ENCODE assay signal across 9 mouse cellular contexts in the genomic region with DNA sequence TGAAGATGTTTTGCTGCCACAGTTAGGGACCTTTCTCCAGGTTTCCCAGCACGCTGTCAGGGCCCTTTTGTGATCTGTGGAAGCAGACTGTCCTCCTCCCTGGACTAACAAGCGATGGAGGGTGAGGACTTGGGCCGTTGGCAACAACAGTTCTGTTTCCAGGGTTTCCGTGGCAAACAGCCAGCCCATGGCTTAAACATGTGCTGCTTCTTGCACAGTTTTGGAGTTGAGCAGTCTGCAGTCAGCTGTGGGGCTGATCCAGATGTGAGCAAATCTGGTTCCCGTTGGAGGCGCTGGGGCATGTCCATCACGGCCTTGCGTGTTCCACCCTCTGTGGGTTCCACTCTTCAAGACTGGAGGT.
A peak's percentile ranks its signal among the peaks of the same experiment; 100 is the strongest.
DNase-seq lines count a peak whose midpoint lies in the region; ATAC-seq lines count a peak whose summit lies in the region.
"Had no signal": no experiment of that assay in that cellular context is flagged by ENCODE, and none has a peak within 500 bp of the region (broad histone marks: within the 10 kb centered on the region; RNA-seq: fewer than 3 reads in every experiment).

No protein-coding gene starts in this region.

- WGBS in limb, embryonic 12.5 days: 66% methylated on average over 8 of the region's 8 CpGs
- 93% methylated on average over 8 of the region's 8 CpGs for WGBS in limb, embryonic 10.5 days
- 29% methylated on average over 8 of the region's 8 CpGs for WGBS in embryonic facial prominence, embryonic 15.5 days
- WGBS in forebrain, embryonic 11.5 days: 87% methylated on average over 8 of the region's 8 CpGs

- H3K9me3 ChIP-seq in limb, embryonic 12.5 days: no peaks in the 10 kb centered on the region
- H3K9me3 ChIP-seq in limb, embryonic 10.5 days (replicated peaks): no peaks in the 10 kb centered on the region
- H3K9me3 ChIP-seq in embryonic facial prominence, embryonic 15.5 days (replicated peaks): no peaks in the 10 kb centered on the region
- no peaks in the 10 kb centered on the region for H3K9me3 ChIP-seq in forebrain, embryonic 11.5 days (ENCODE audit: control insufficient read depth, low read length)
- H3K9me3 ChIP-seq: neural tube, embryonic 13.5 days had no signal

- H3K36me3 ChIP-seq in limb, embryonic 12.5 days: no peaks in the 10 kb centered on the region
- no peaks in the 10 kb centered on the region for H3K36me3 ChIP-seq in limb, embryonic 10.5 days
- H3K36me3 ChIP-seq in embryonic facial prominence, embryonic 15.5 days: no peaks in the 10 kb centered on the region
- no peaks in the 10 kb centered on the region for H3K36me3 ChIP-seq in forebrain, embryonic 11.5 days (ENCODE audit: control insufficient read depth, insufficient read depth, low read length)
- H3K36me3 ChIP-seq: neural tube, embryonic 13.5 days had no signal

- H3K9ac ChIP-seq in limb, embryonic 12.5 days (replicated peaks): no peak overlapping the region
- H3K9ac ChIP-seq in embryonic facial prominence, embryonic 15.5 days: no peak overlapping the region
- H3K9ac ChIP-seq in forebrain, embryonic 11.5 days (ENCODE audit: low read length): no peak overlapping the region
- H3K9ac ChIP-seq: neural tube, embryonic 13.5 days had no signal

- no peak overlapping the region for H3K4me3 ChIP-seq in limb, embryonic 12.5 days (replicated peaks)
- H3K4me3 ChIP-seq in limb, embryonic 10.5 days: no peak overlapping the region
- no peak overlapping the region for H3K4me3 ChIP-seq in embryonic facial prominence, embryonic 15.5 days (replicated peaks)
- no peak overlapping the region for H3K4me3 ChIP-seq in forebrain, embryonic 11.5 days (ENCODE audit: low read depth, low read length)
- H3K4me3 ChIP-seq: neural tube, embryonic 13.5 days had no signal

- peak; percentile 29; the same call in 1 of the 2 replicates for ATAC-seq in limb, embryonic 12.5 days (ENCODE audit: insufficient number of reproducible peaks, insufficient read depth, low FRiP score, low TSS enrichment, low read depth)
- peak; percentile 52 for ATAC-seq in embryonic facial prominence, embryonic 15.5 days (ENCODE audit: insufficient number of reproducible peaks, low FRiP score, low TSS enrichment, low read depth)
- ATAC-seq in erythroid progenitor cell, adult 5-6 weeks (replicated peaks; ENCODE audit: low FRiP score, poor library complexity, severe bottlenecking): no peak
- no peak for ATAC-seq in frontal cortex, adult (ENCODE audit: low TSS enrichment)
- ATAC-seq in forebrain, embryonic 11.5 days (replicated peaks; ENCODE audit: low FRiP score): no peak

- H3K27me3 ChIP-seq in limb, embryonic 12.5 days: no peaks in the 10 kb centered on the region
- H3K27me3 ChIP-seq in limb, embryonic 10.5 days (ENCODE audit: low read depth, poor library complexity, severe bottlenecking): no peaks in the 10 kb centered on the region
- no peaks in the 10 kb centered on the region for H3K27me3 ChIP-seq in embryonic facial prominence, embryonic 15.5 days
- no peaks in the 10 kb centered on the region for H3K27me3 ChIP-seq in forebrain, embryonic 11.5 days (ENCODE audit: control insufficient read depth, insufficient read depth, low read length)
- H3K27me3 ChIP-seq: neural tube, embryonic 13.5 days had no signal

- H3K27ac ChIP-seq in limb, embryonic 12.5 days: no peak overlapping the region
- no peak overlapping the region; the same call in 1 of the 2 replicates for H3K27ac ChIP-seq in limb, embryonic 10.5 days
- H3K27ac ChIP-seq in embryonic facial prominence, embryonic 15.5 days (replicated peaks): peak overlapping the region; percentile 63
- no peak overlapping the region for H3K27ac ChIP-seq in forebrain, embryonic 11.5 days (ENCODE audit: low read depth, low read length)
- H3K27ac ChIP-seq: neural tube, embryonic 13.5 days had no signal

- no peak for DNase-seq in limb, embryonic 10.5 days (ENCODE audit: low spot score)
- peak; percentile 89 to 92 for DNase-seq in heart, postnatal 36 days
- DNase-seq in lung, postnatal 25 days (ENCODE audit: low spot score): peak; percentile 84
- no peak for DNase-seq in forebrain, embryonic 11.5 days (ENCODE audit: low spot score)

- no peak overlapping the region for H3K4me2 ChIP-seq in limb, embryonic 12.5 days
- no peak overlapping the region for H3K4me2 ChIP-seq in embryonic facial prominence, embryonic 15.5 days (replicated peaks)
- H3K4me2 ChIP-seq in forebrain, embryonic 11.5 days (ENCODE audit: low read depth, low read length, severe bottlenecking): no peak overlapping the region
- H3K4me2 ChIP-seq: neural tube, embryonic 13.5 days had no signal

- peaks cover 33% of the 10 kb centered on the region for H3K4me1 ChIP-seq in limb, embryonic 12.5 days (replicated peaks)
- peaks cover 26% of the 10 kb centered on the region for H3K4me1 ChIP-seq in limb, embryonic 10.5 days
- peaks cover 43% of the 10 kb centered on the region for H3K4me1 ChIP-seq in embryonic facial prominence, embryonic 15.5 days
- H3K4me1 ChIP-seq in forebrain, embryonic 11.5 days (replicated peaks; ENCODE audit: control insufficient read depth, insufficient read depth, low read length): no peaks in the 10 kb centered on the region

- intact Hi-C loops in heart, postnatal 36 days (cut with DNase I): no loop called here

Comparison
In these comparisons a context has a peak if more than half of its experiments do, and no peak if none do; other contexts are left out.
1. ATAC-seq: peak in limb, embryonic 12.5 days (single experiment) and embryonic facial prominence, embryonic 15.5 days (single experiment); none in erythroid progenitor cell, adult 5-6 weeks (single experiment), frontal cortex, adult (single experiment) and forebrain, embryonic 11.5 days (single experiment).
2. DNase-seq: peak in heart, postnatal 36 days (2 of 2) and lung, postnatal 25 days (single experiment); none in limb, embryonic 10.5 days (single experiment) and forebrain, embryonic 11.5 days (single experiment).